Mouse (Mus musculus) left cerebral cortex, postnatal 14 days (tissue): ENCODE data around the gene Cnp. TPM values are rescaled to one million over a fixed set of nuclear protein-coding genes. Genes with fewer than 3 reads are reported as not detected.
A peak's percentile ranks its signal among the peaks of the same experiment; 100 is the strongest.
"Not testable (repeated sequence)": the region's sequence is repeated elsewhere in the genome, so short reads cannot be mapped to it uniquely, and the experiment has no call there.

Experiments used
- DNase-seq, 2 experiments: peaks; one replicate each; pipeline ENCODE4 v3.0.0; 2021 to 2022; ENCODE audit warnings: low spot score in 2 of 2, mixed read lengths in 1 of 2
- intact Hi-C: fragments of 180-260 bp; cut with DNase I; formaldehyde crosslinking; loops from one replicate; pipeline ENCODE4 v1.15.1; 2025
- total RNA-seq, 2 experiments: library from RNA; stranded (reverse); gene quantifications; 2 replicates each; pipeline ENCODE4 v1.2.3; 2021

Gene Cnp
- total RNA-seq, 2 experiments from 2014 or later: 158 to 245 TPM

GRCm38 (mm10) chr11:100609997-100610680 is 35.4 kb downstream of the Cnp start:
- intact Hi-C loops: no loop called here

GRCm38 (mm10) chr11:100611627-100612026 is 36.9 kb downstream of the Cnp start:
- intact Hi-C loops: no loop called here

More at GRCm38 (mm10) chr11:100609997-100610680, 35.4 kb downstream of the Cnp start:
- no peak for DNase-seq

GRCm38 (mm10) chr11:100613241-100613640 is 38.5 kb downstream of the Cnp start:
- intact Hi-C loops: no loop called here
- DNase-seq: peak in 1 of 2 experiments; percentile 70

More at GRCm38 (mm10) chr11:100611627-100612026, 36.9 kb downstream of the Cnp start:
- no peak for DNase-seq

- no peak for DNase-seq
- intact Hi-C loops: loop anchor here (5.0 kb wide), 1 partner anchor 39 kb away; no protein-coding TSS in a partner anchor
These were observed 41.6 kb downstream of the Cnp start for GRCm38 (mm10) chr11:100616332-100616731.

- not testable (repeated sequence) for DNase-seq
- intact Hi-C loops: loop anchor here (5.0 kb wide), 1 partner anchor 40 kb away; no protein-coding TSS in a partner anchor
These were observed 42.1 kb downstream of the Cnp start for GRCm38 (mm10) chr11:100616836-100617235.

- no peak for DNase-seq
- intact Hi-C loops: loop anchor here (5.0 kb wide), 1 partner anchor 40 kb away; no protein-coding TSS in a partner anchor
These were observed 42.8 kb downstream of the Cnp start for GRCm38 (mm10) chr11:100617480-100617879.

GRCm38 (mm10) chr11:100618761-100619484 is 44.2 kb downstream of the Cnp start, which contains the start of gene Nkiras2:
Nkiras2 (plus strand) TSS chr11:100619244.
- peak; percentile 63 to 71 for DNase-seq
- intact Hi-C loops: loop anchor here (5.0 kb wide), 1 partner anchor 42 kb away; no protein-coding TSS in a partner anchor

- intact Hi-C loops: loop anchor here (5.0 kb wide), 1 partner anchor 42 kb away; no protein-coding TSS in a partner anchor
- DNase-seq: peak; percentile 97
These were observed 44.8 kb downstream of the Cnp start for GRCm38 (mm10) chr11:100619485-100619975.

GRCm38 (mm10) chr11:100619982-100620381 is 45.3 kb downstream of the Cnp start, which contains the start of gene Dnajc7:
Dnajc7 (minus strand) TSS chr11:100620168.
- DNase-seq: no peak
- intact Hi-C loops: loop anchor here (5.0 kb wide), 1 partner anchor 43 kb away; no protein-coding TSS in a partner anchor

GRCm38 (mm10) chr11:100622714-100623113 is 48.0 kb downstream of the Cnp start:
- peak; percentile 96 to 97 for DNase-seq
- intact Hi-C loops: no loop called here

GRCm38 (mm10) chr11:100623867-100624266 is 49.2 kb downstream of the Cnp start:
- intact Hi-C loops: no loop called here
- no peak for DNase-seq

- intact Hi-C loops: loop anchor here (2.0 kb wide), 1 partner anchor 69 kb away; no protein-coding TSS in a partner anchor
- DNase-seq: no peak
These were observed 51.3 kb downstream of the Cnp start for GRCm38 (mm10) chr11:100625754-100626700.

- intact Hi-C loops: loop anchor here (2.0 kb wide), 1 partner anchor 68 kb away; no protein-coding TSS in a partner anchor
- peak; percentile 71 to 75 for DNase-seq
These were observed 52.0 kb downstream of the Cnp start for GRCm38 (mm10) chr11:100626701-100627195.

GRCm38 (mm10) chr11:100628056-100628455 is 53.4 kb downstream of the Cnp start:
- intact Hi-C loops: loop anchor here (2.0 kb wide), 1 partner anchor 75 kb away; no protein-coding TSS in a partner anchor
- no peak for DNase-seq

- DNase-seq: no peak
These were observed 54.2 kb downstream of the Cnp start for GRCm38 (mm10) chr11:100628862-100629352.

GRCm38 (mm10) chr11:100634530-100634929 is 59.8 kb downstream of the Cnp start:
- intact Hi-C loops: no loop called here
- no peak for DNase-seq

More at GRCm38 (mm10) chr11:100628862-100629352, 54.2 kb downstream of the Cnp start:
- intact Hi-C loops: loop anchor here (2.0 kb wide), 1 partner anchor 74 kb away; no protein-coding TSS in a partner anchor

- intact Hi-C loops: no loop called here
These were observed 65.6 kb downstream of the Cnp start for GRCm38 (mm10) chr11:100640159-100640906.

More at GRCm38 (mm10) chr11:100640159-100640906, 65.6 kb downstream of the Cnp start:
- DNase-seq: peak; percentile 37 to 62
